Mouse (Mus musculus): Measurements from ENCODE around the gene Chtop. TPM values are rescaled to one million over a fixed set of nuclear protein-coding genes. Genes with fewer than 3 reads are reported as not detected.
A peak's percentile ranks its signal among the peaks of the same experiment; 100 is the strongest.

Chtop gene
- polyA plus RNA-seq, 2 experiments = 103 to 169 TPM

- Histone ChIP-seq H3K4me1 (ENCODE audit: control insufficient read depth, insufficient read depth, low read length) (peaks cover 13% of the 10 kb centered on the region), H3K27ac (replicated peaks; ENCODE audit: low read depth, low read length) (no peak overlapping the region), H3K9ac (ENCODE audit: low read depth, low read length, severe bottlenecking) (no peak overlapping the region), H3K36me3 (ENCODE audit: control insufficient read depth, insufficient read depth, low read length) (no peaks in the 10 kb centered on the region), H3K27me3 (ENCODE audit: control insufficient read depth, insufficient read depth, low read length) (no peaks in the 10 kb centered on the region), H3K9me3 (ENCODE audit: control insufficient read depth, low read length) (no peaks in the 10 kb centered on the region), H3K4me2 (replicated peaks; ENCODE audit: low read depth, low read length, severe bottlenecking) (no peak overlapping the region), H3K4me3 (replicated peaks; ENCODE audit: low read length) (no peak overlapping the region)
- no peak for DNase-seq (ENCODE audit: low spot score)
- no peak for TF ChIP-seq POLR2A (IDR thresholded peaks at IDR 0.05; ENCODE audit: borderline replicate concordance, extremely low read depth, insufficient read depth, insufficient read length)
- 90% methylated on average over 4 of the region's 4 CpGs for whole genome bisulfite sequencing
- no peak for ATAC-seq (ENCODE audit: low FRiP score, low read depth)
Measured at GRCm38 (mm10) chr3:90515789-90516188, 6.5 kb upstream of the Chtop start.

GRCm38 (mm10) chr3:90515242-90515641, 5.9 kb upstream of the Chtop start:
- Histone ChIP-seq H3K4me1 (ENCODE audit: control insufficient read depth, insufficient read depth, low read length) (peaks cover 13% of the 10 kb centered on the region), H3K27me3 (ENCODE audit: control insufficient read depth, insufficient read depth, low read length) (no peaks in the 10 kb centered on the region), H3K9me3 (ENCODE audit: control insufficient read depth, low read length) (no peaks in the 10 kb centered on the region), H3K4me2 (replicated peaks; ENCODE audit: low read depth, low read length, severe bottlenecking) (peak overlapping the region; percentile 84), H3K9ac (ENCODE audit: low read depth, low read length, severe bottlenecking) (peak overlapping the region; percentile 46), H3K36me3 (ENCODE audit: control insufficient read depth, insufficient read depth, low read length) (no peaks in the 10 kb centered on the region), H3K4me3 (replicated peaks; ENCODE audit: low read length) (peak overlapping the region; percentile 34), H3K27ac (replicated peaks; ENCODE audit: low read depth, low read length) (no peak overlapping the region)
- TF ChIP-seq POLR2A (IDR thresholded peaks at IDR 0.05; ENCODE audit: borderline replicate concordance, extremely low read depth, insufficient read depth, insufficient read length) = no peak
- ATAC-seq (ENCODE audit: low FRiP score, low read depth) = no peak
- WGBS = 44% methylated on average over 1 of the region's 1 CpGs
- no peak for DNase-seq (ENCODE audit: low spot score)

- peak; percentile 71 for DNase-seq (ENCODE audit: low spot score)
- TF ChIP-seq POLR2A (IDR thresholded peaks at IDR 0.05; ENCODE audit: borderline replicate concordance, extremely low read depth, insufficient read depth, insufficient read length) = 0 out of 2 replicates have a peak, but pooled peaks have one; percentile 35
- Histone ChIP-seq H3K4me3 (replicated peaks; ENCODE audit: low read length) (peak overlapping the region; percentile 34), H3K27ac (replicated peaks; ENCODE audit: low read depth, low read length) (no peak overlapping the region), H3K27me3 (ENCODE audit: control insufficient read depth, insufficient read depth, low read length) (no peaks in the 10 kb centered on the region), H3K4me2 (replicated peaks; ENCODE audit: low read depth, low read length, severe bottlenecking) (peak overlapping the region; percentile 84), H3K9ac (ENCODE audit: low read depth, low read length, severe bottlenecking) (peak overlapping the region; percentile 46), H3K36me3 (ENCODE audit: control insufficient read depth, insufficient read depth, low read length) (no peaks in the 10 kb centered on the region), H3K9me3 (ENCODE audit: control insufficient read depth, low read length) (no peaks in the 10 kb centered on the region), H3K4me1 (ENCODE audit: control insufficient read depth, insufficient read depth, low read length) (peaks cover 13% of the 10 kb centered on the region)
- ATAC-seq (ENCODE audit: low FRiP score, low read depth) = peak; percentile 81
- under 1% methylated on average over 10 of the region's 10 CpGs for WGBS
Measured at GRCm38 (mm10) chr3:90514691-90515090, 5.4 kb upstream of the Chtop start.

- ATAC-seq (ENCODE audit: low FRiP score, low read depth) = peak; percentile 18; the same call in 1 of the 2 replicates
- Histone ChIP-seq H3K4me2 (replicated peaks; ENCODE audit: low read depth, low read length, severe bottlenecking) (peak within 1 kb of the TSS; percentile 84), H3K36me3 (ENCODE audit: control insufficient read depth, insufficient read depth, low read length) (no peaks in the 10 kb centered on the region), H3K9ac (ENCODE audit: low read depth, low read length, severe bottlenecking) (peak within 1 kb of the TSS; percentile 46), H3K27me3 (ENCODE audit: control insufficient read depth, insufficient read depth, low read length) (no peaks in the 10 kb centered on the region), H3K27ac (replicated peaks; ENCODE audit: low read depth, low read length) (no peak within 1 kb of the TSS), H3K4me1 (ENCODE audit: control insufficient read depth, insufficient read depth, low read length) (peaks cover 13% of the 10 kb centered on the region), H3K9me3 (ENCODE audit: control insufficient read depth, low read length) (no peaks in the 10 kb centered on the region), H3K4me3 (replicated peaks; ENCODE audit: low read length) (peak within 1 kb of the TSS; percentile 34)
- WGBS = 4% methylated on average over 24 of the region's 25 CpGs
- no peak for TF ChIP-seq POLR2A (IDR thresholded peaks at IDR 0.05; ENCODE audit: borderline replicate concordance, extremely low read depth, insufficient read depth, insufficient read length)
- peak; percentile 16 for DNase-seq (ENCODE audit: low spot score)
Measured at GRCm38 (mm10) chr3:90513796-90514590, 4.7 kb upstream of the Chtop start, which contains the start of the genes S100a1 and S100a13. S100a1 (minus strand) TSS chr3:90514392. S100a13 (plus strand) TSS chr3:90514435.

- ATAC-seq (ENCODE audit: low FRiP score, low read depth) (no peak), DNase-seq (ENCODE audit: low spot score) (no peak)
- Histone ChIP-seq H3K4me1 (ENCODE audit: control insufficient read depth, insufficient read depth, low read length) (peaks cover 13% of the 10 kb centered on the region), H3K9me3 (ENCODE audit: control insufficient read depth, low read length) (no peaks in the 10 kb centered on the region), H3K4me3 (replicated peaks; ENCODE audit: low read length) (no peak overlapping the region), H3K27me3 (ENCODE audit: control insufficient read depth, insufficient read depth, low read length) (no peaks in the 10 kb centered on the region), H3K4me2 (replicated peaks; ENCODE audit: low read depth, low read length, severe bottlenecking) (peak overlapping the region; percentile 84; the same call in 1 of the 2 replicates), H3K36me3 (ENCODE audit: control insufficient read depth, insufficient read depth, low read length) (no peaks in the 10 kb centered on the region), H3K27ac (replicated peaks; ENCODE audit: low read depth, low read length) (no peak overlapping the region), H3K9ac (ENCODE audit: low read depth, low read length, severe bottlenecking) (no peak overlapping the region)
- TF ChIP-seq POLR2A (IDR thresholded peaks at IDR 0.05; ENCODE audit: borderline replicate concordance, extremely low read depth, insufficient read depth, insufficient read length) = no peak
- WGBS = 81% methylated on average over 9 of the region's 9 CpGs
Measured at GRCm38 (mm10) chr3:90512948-90513642, 3.8 kb upstream of the Chtop start.
